Mouse (Mus musculus): ENCODE data around the gene Fbxo47. TPM values are rescaled to one million over a fixed set of nuclear protein-coding genes. Genes with fewer than 3 reads are reported as not detected.

Gene Fbxo47
- total RNA-seq, 2 experiments from 2014 or later: 0.35 to 0.75 TPM

GRCm38 (mm10) chr11:97812491-97812921, 71.4 kb downstream of the Fbxo47 start:
- no peak for DNase-seq

- no peak for DNase-seq
Observed at GRCm38 (mm10) chr11:97811569-97812362, 72.2 kb downstream of the Fbxo47 start.

GRCm38 (mm10) chr11:97810970-97811369, 73.0 kb downstream of the Fbxo47 start:
- DNase-seq: no peak

- DNase-seq: no peak
Observed at GRCm38 (mm10) chr11:97810356-97810755, 73.6 kb downstream of the Fbxo47 start.

GRCm38 (mm10) chr11:97809235-97810121, 74.5 kb downstream of the Fbxo47 start:
- DNase-seq: no peak

GRCm38 (mm10) chr11:97808621-97809234, 75.2 kb downstream of the Fbxo47 start:
- DNase-seq: peak; percentile 52 to 54

- peak; percentile 77 for DNase-seq
Observed at GRCm38 (mm10) chr11:97808093-97808492, 75.9 kb downstream of the Fbxo47 start.

- peak; percentile 66 to 71 for DNase-seq
Observed at GRCm38 (mm10) chr11:97807626-97808025, 76.3 kb downstream of the Fbxo47 start.

GRCm38 (mm10) chr11:97806613-97806964, 77.4 kb downstream of the Fbxo47 start:
- no peak for DNase-seq

- DNase-seq: peak; percentile 68 to 79
Observed at GRCm38 (mm10) chr11:97805662-97806612, 78.0 kb downstream of the Fbxo47 start.

GRCm38 (mm10) chr11:97804841-97805661, 78.9 kb downstream of the Fbxo47 start:
- peak; percentile 45 to 48 for DNase-seq

GRCm38 (mm10) chr11:97803847-97804246, 80.1 kb downstream of the Fbxo47 start:
- DNase-seq: peak in 1 of 2 experiments; percentile 53

Other genes with a start within 250 kb of the Fbxo47 start
- 10 to 100 TPM; 59.5 to 60.0 TPM for gene Mllt6, start 220.7 kb downstream of the Fbxo47 start, total RNA-seq (2021)
- 100 to 1,000 TPM; 134 to 145 TPM for gene Cisd3, start 198.3 kb downstream of the Fbxo47 start, total RNA-seq (2021)
- 1 to 10 TPM; 4.8 to 4.9 TPM for gene Pcgf2, start 183.7 kb downstream of the Fbxo47 start, total RNA-seq (2021)
- 100 to 1,000 TPM; 135 to 150 TPM for gene Psmb3, start 180.8 kb downstream of the Fbxo47 start, total RNA-seq (2021)
- gene Pip4k2b, start 139.4 kb downstream of the Fbxo47 start, total RNA-seq (2021): 10 to 100 TPM; 23.7 to 24.1 TPM
- gene Cwc25, start 117.6 kb downstream of the Fbxo47 start, total RNA-seq (2021): 1 to 10 TPM; 6.4 to 8.4 TPM
- not detected for gene 1700001P01Rik, start 108.2 kb downstream of the Fbxo47 start, total RNA-seq (2021)
- 100 to 1,000 TPM; 505 to 584 TPM for gene Rpl23, start 101.7 kb downstream of the Fbxo47 start, total RNA-seq (2021)
- 10 to 100 TPM; 34.9 to 36.6 TPM for gene Lasp1, start 85.2 kb downstream of the Fbxo47 start, total RNA-seq (2021)
- under 1 TPM; 0.51 to 0.55 TPM for gene B230217C12Rik, start 43.4 kb downstream of the Fbxo47 start, total RNA-seq (2021)
- 1 to 10 TPM; 3.2 to 4.6 TPM for gene Plxdc1, start 102.3 kb upstream of the Fbxo47 start, total RNA-seq (2021)
- 1 to 10 TPM in 1 of 2 experiments, not detected in 1; 1.1 TPM for gene Arl5c, start 112.0 kb upstream of the Fbxo47 start, total RNA-seq (2021)
- 1 to 10 TPM; 5.1 to 5.9 TPM for gene Cacnb1, start 138.9 kb upstream of the Fbxo47 start, total RNA-seq (2021)
- 100 to 1,000 TPM; 537 to 590 TPM for gene Rpl19, start 142.6 kb upstream of the Fbxo47 start, total RNA-seq (2021)
- under 1 TPM; 0.15 to 0.25 TPM for gene Stac2, start 169.3 kb upstream of the Fbxo47 start, total RNA-seq (2021)